Mouse (Mus musculus): Measurements from ENCODE around the gene Naa25.

The Naa25 gene

GRCm38 (mm10) chr5:121393402-121393801, 4.3 kb upstream of the Naa25 start:
- DNase-seq: no peak

- DNase-seq: no peak
Observed at GRCm38 (mm10) chr5:121395621-121396020, 2.1 kb upstream of the Naa25 start.

DNA sequence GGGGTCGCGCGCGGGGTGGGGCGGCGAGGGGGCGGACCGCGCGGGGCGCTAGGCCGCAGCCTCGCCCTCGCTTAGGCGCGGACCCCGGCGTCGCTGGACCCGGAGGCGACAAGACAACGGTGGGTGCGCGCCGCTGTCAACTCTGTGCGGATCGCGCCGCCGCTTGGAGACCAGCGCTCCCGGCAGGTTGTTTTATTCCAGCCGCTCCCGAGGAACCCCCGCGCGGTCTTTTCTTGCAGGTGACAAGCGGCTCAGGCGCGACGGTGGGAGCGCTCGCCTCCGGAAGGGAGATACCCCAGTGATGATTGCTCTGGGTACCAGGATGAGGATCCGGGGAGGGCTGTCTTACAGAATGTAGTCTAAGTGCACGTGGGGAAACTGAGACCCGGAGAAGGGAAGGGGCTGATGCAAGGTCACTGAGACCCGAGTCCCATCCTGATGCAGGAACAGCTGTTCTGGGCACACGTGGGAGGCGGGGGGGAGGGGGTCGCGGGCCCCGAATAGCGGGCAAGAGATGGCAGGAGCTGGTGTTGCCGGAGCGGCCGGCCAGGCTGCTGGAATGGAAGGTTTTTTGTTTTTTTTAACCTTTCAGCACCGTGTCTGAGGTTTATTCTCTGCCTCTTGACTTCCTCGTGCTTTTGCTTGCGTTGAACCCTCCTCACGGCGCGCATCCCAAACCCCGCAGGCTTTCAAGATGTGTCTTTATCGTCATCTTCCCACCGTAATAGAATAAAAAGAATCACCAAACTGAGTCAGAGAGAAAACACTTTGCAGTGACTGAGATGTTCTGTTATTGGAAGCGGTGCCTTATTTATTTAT, 619 bp downstream of the Naa25 start:
- peak in 1 of 2 experiments; percentile 42 for DNase-seq

DNA sequence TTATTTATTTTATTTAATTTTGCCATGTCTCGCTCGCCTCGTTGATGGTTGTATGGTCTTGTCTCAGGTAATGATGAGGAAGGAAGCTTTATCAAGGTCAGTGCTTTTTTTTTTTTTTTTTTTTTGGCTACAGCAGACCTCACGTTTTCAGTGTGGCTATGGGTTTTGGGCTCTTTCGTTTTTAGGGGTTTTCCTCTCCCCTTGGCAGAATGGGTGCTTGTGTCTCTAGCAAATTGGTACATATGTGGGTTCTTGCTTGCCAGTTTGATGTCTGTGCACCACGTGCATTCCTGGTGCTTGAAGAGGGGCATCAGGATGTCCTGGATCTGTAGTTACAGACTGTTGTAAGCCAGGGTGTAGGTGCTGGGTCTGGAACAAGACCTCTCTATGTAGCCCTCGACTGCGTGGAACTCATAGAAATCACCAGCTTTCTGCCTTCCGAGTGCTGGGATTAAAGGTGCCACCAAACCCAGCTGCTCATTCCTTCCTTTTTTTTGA, 1.3 kb downstream of the Naa25 start:
- no peak for DNase-seq

- no peak for DNase-seq
Observed at GRCm38 (mm10) chr5:121399540-121399939, 1.8 kb downstream of the Naa25 start.

DNA sequence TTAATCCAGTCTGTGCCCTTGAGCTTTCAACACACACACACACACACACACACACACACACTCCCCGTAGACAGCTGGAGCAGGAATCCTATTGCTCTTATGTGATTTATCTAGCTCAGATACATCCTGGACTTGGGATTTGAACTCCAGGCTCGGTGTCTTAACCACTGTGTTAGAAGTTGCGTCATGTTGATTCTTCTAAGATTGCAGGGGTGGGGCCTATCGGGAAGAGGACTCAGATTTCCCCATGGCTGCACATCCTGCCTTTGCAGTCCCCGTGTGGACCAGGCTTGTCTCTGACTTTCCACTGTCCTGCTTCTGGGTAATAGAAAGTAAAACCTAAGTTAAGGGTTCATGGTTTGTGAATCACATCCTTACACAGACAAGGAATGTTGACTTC, 2.3 kb downstream of the Naa25 start:
- no peak for DNase-seq

DNA sequence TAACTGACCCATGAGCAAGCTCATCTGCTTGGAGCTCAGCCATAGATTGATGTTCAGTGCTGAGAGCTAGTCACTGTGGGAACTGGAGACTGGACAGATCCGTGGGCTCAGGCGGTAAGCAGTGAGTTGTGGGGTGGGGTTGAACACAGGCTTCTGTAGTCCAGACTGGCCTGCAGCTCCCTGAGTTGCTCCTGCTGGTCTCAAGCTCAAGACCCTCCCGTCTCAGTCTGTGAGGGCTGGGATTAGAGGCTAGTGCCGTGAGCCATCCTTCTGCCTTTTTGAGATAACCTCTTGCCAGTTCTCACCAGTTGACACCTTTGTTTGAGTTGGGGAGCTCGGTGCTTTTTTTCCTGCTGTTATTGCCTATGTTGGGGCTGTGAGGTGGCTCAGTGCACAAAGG, 3.1 kb downstream of the Naa25 start:
- DNase-seq: no peak

GRCm38 (mm10) chr5:121407856-121408255, 10.1 kb downstream of the Naa25 start:
- DNase-seq: no peak

GRCm38 (mm10) chr5:121410975-121411374, 13.2 kb downstream of the Naa25 start:
- no peak for DNase-seq

DNA sequence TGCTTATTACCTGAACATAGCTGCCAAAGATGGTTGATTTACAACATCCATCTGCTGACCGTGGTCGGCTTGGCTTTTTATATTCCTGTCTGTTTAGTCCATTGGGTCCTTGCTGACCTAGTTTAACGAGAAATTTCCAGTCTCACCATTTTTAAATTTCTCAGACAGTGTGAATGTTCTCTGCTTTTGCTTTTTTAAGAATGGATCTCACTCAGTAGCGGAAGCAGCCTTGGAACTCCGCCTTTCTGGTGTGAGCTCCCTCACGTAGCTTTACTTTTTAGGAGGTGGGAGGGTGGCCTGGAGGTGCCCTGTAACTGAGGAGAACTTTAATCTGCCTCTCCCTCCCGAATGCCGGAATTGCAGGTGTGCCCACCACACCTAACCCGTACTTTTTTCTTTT, 23.0 kb downstream of the Naa25 start:
- no peak for DNase-seq

- DNase-seq: no peak
Observed at GRCm38 (mm10) chr5:121422787-121423186, 25.1 kb downstream of the Naa25 start.

- no peak for DNase-seq
Observed at GRCm38 (mm10) chr5:121423297-121423696, 25.6 kb downstream of the Naa25 start.

GRCm38 (mm10) chr5:121428954-121429353, 31.2 kb downstream of the Naa25 start:
- DNase-seq: no peak

DNA sequence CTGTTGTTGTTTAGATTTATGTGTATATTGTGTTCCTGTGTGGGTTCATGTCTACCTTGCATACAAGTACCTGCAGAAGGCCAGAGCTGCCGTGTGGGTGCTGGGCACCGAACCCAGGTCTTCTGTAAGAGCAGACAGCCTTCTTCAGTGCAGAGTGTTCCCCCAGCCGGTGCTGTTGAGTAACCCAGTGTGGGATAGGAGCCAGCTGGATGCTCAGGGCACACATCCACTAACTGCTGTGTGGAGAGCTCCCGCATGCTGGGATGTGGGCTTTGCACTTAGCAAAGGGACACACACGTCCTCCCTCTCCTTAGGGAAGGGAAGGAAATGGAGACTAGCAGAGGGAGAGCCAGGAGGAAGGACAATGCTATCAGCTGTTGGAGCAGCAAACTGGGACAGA, 40.4 kb downstream of the Naa25 start:
- no peak for DNase-seq

GRCm38 (mm10) chr5:121438756-121439155, 41.0 kb downstream of the Naa25 start:
- DNase-seq: no peak

- DNase-seq: peak in 1 of 2 experiments; percentile 63
Observed at GRCm38 (mm10) chr5:121443548-121443947, 45.8 kb downstream of the Naa25 start.

DNA sequence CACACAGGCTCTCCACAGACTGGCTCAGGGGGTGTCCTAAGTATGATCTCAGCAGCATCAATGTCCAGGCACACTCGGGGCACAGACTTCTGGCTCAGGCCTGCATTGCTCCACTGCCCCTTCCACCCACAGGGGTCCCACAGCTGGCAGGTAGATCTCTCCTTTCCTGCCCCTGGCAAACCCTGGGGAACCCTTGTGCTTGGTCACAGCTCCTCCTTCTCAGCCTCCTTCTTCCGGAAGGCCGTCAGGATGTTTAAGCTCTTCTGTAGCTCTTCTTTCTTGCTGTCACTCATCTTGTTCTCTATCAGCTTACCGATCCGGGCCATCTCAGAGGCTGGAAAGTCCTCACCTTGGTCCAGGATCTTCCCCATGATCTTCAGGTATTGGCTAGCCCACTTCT, 47.1 kb downstream of the Naa25 start:
- no peak for DNase-seq

GRCm38 (mm10) chr5:121448450-121448849, 50.7 kb downstream of the Naa25 start:
- DNase-seq: no peak

DNA sequence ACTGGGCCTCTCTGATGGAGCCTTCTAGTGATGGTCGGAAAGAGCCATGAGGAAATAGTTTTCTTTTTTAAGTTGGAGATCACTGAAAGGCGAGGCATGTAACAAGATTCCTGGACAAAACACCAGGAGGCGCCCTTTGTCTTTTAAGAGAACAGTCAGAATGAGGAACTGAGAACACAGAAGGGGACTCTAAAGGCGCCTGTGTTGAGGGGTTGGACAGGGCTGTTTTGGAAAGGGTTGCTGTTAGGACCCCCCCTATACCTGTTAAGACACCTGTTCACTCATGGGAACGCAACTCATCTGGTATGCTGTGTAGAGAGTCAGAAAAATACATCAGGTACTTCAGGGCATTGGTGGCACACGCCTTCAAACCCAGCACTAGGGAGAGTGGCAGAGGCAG, 52.2 kb downstream of the Naa25 start:
- peak in 1 of 2 experiments; percentile 64 for DNase-seq

DNA sequence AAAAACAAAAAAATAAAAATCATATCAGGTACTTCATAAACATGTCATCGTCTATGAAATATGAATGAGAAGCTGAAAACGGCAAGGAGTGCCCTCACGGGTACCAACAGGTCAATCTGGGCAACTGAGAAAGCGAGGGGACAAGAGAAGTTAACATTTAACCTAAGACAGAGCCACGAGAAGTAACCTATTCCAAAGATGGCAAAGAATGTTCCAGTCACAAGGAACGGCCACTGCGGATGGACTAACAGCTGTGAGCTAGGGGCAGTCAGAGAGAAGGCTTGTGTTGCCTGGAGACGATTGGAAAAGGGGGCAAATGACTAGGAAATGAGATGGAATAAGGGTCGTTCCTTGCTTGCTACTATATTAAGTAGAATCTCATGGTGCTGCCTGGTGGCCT, 52.7 kb downstream of the Naa25 start:
- DNase-seq: no peak

DNA sequence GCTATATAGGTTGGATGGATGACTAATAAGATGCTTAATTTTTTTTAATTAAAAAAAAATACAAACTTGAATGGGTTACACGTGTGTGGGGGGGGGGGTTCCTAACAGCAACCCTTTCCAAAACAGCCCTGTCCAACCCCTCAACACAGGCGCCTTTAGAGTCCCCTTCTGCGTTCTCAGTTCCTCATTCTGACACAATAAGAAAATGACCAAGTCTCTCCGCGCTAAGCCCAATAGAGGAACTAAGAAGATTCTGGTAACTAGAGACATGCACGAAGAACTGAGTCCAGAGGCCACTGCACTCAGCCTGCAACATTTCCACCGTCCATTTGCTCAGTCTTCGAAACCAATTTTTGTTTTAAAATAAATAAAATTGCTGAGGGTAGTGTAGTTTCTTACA, 53.5 kb downstream of the Naa25 start:
- no peak for DNase-seq

DNA sequence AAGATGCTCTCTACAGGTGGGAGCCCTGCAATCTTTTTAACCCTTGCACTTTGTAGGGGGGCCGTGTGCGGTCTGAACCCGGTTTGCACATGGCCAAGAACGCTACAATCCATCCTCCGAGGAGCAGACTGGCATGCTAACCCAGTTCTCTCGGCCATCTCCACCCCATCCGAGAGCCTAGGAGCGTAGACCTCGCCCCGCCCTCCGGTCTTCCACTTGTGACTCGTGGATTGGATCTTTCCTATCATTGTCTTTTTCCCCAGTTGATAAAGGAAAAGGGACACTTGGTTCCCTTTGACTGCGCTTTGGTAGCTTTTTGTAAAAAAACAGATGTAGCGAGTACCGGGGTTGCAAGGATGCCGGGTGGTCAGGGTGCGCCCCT, 53.9 kb downstream of the Naa25 start, which contains the start of gene Tmem116:
TSS of gene Tmem116 (plus strand) at position 250 of the 382 bp plus-strand sequence.
- peak in 1 of 2 experiments; percentile 70 for DNase-seq

- DNase-seq: peak; percentile 99 to 100
Observed at GRCm38 (mm10) chr5:121452026-121452869, 54.5 kb downstream of the Naa25 start, which contains the start of gene Erp29. Gene Erp29, minus strand, starts transcription at chr5:121452506.

GRCm38 (mm10) chr5:121452906-121453305, 55.2 kb downstream of the Naa25 start:
- peak; percentile 66 to 72 for DNase-seq
